Mouse (Mus musculus) E14TG2a.4 (cell line): Measurements from ENCODE around the gene Mafb.

Experiments used
- H3K27me3 ChIP-seq: 2 replicates; pipeline ENCODE4 v1.6.1; 2014; ENCODE audit warnings: low read length, control low read depth; ENCODE audit not compliant: insufficient read depth
- H3K36me3 ChIP-seq: 2 replicates; pipeline ENCODE4 v1.6.1; 2014; ENCODE audit warnings: low read length, control low read depth; ENCODE audit not compliant: insufficient read depth
- H3K4me1 ChIP-seq: replicated peaks from 2 replicates; pipeline ENCODE4 v1.6.1; 2014; ENCODE audit warnings: low read depth, low read length, control low read depth
- H3K4me3 ChIP-seq: replicated peaks from 2 replicates; pipeline ENCODE4 v1.5.1; 2014; ENCODE audit warnings: mild to moderate bottlenecking, low read length
- H3K9me3 ChIP-seq: 2 replicates; pipeline ENCODE4 v1.6.1; 2014; ENCODE audit warnings: low read length, control low read depth
- CTCF ChIP-seq: conservative IDR thresholded peaks from 2 replicates; pipeline ENCODE4 v1.5.1; 2014; ENCODE audit warnings: low read length
- NANOG ChIP-seq: IDR thresholded peaks from 2 replicates; pipeline ENCODE4 v1.6.1; 2014; ENCODE audit warnings: borderline replicate concordance, low read length, mixed read lengths
- POU5F1 ChIP-seq: IDR thresholded peaks from 2 replicates; pipeline ENCODE4 v1.6.1; 2014; ENCODE audit warnings: low read length, borderline replicate concordance

Gene Mafb

GRCm38 (mm10) chr2:160366980-160367338 is at the start of gene Mafb:
Mafb (minus strand) TSS chr2:160367065.
- Histone ChIP-seq H3K4me1 (peaks cover 51% of the 10 kb centered on the region), H3K27me3 (peaks cover 99% of the 10 kb centered on the region), H3K36me3 (no peaks in the 10 kb centered on the region), H3K4me3 (peak within 1 kb of the TSS; percentile 77), H3K9me3 (peaks cover 11% of the 10 kb centered on the region)
- TF ChIP-seq POU5F1 (no peak), CTCF (no peak), NANOG (no peak)

GRCm38 (mm10) chr2:160415161-160415560 is 48.3 kb upstream of the Mafb start:
- Histone ChIP-seq H3K9me3 (no peaks in the 10 kb centered on the region), H3K27me3 (peaks cover 17% of the 10 kb centered on the region), H3K4me3 (no peak overlapping the region), H3K4me1 (peaks cover 19% of the 10 kb centered on the region), H3K36me3 (no peaks in the 10 kb centered on the region)
- TF ChIP-seq NANOG: no peak
- TF ChIP-seq CTCF: no peak
- TF ChIP-seq POU5F1: no peak

GRCm38 (mm10) chr2:160414736-160415135 is 47.9 kb upstream of the Mafb start:
- peaks cover 19% of the 10 kb centered on the region for H3K4me1 ChIP-seq
- H3K36me3 ChIP-seq: no peaks in the 10 kb centered on the region
- TF ChIP-seq POU5F1 (no peak), CTCF (no peak), NANOG (no peak)
- H3K27me3 ChIP-seq: peaks cover 17% of the 10 kb centered on the region
- no peak overlapping the region for H3K4me3 ChIP-seq
- no peaks in the 10 kb centered on the region for H3K9me3 ChIP-seq

- peaks cover 15% of the 10 kb centered on the region for H3K4me1 ChIP-seq
- H3K9me3 ChIP-seq: no peaks in the 10 kb centered on the region
- H3K36me3 ChIP-seq: no peaks in the 10 kb centered on the region
- TF ChIP-seq POU5F1: no peak
- TF ChIP-seq CTCF: peak; percentile 34
- H3K27me3 ChIP-seq: peaks cover 16% of the 10 kb centered on the region
- no peak overlapping the region for H3K4me3 ChIP-seq
These were observed 47.1 kb upstream of the Mafb start for GRCm38 (mm10) chr2:160413982-160414381.

- Histone ChIP-seq H3K4me1 (peaks cover 15% of the 10 kb centered on the region), H3K4me3 (no peak overlapping the region), H3K27me3 (peaks cover 12% of the 10 kb centered on the region), H3K36me3 (no peaks in the 10 kb centered on the region), H3K9me3 (no peaks in the 10 kb centered on the region)
- TF ChIP-seq CTCF: no peak
- no peak for TF ChIP-seq NANOG
- TF ChIP-seq POU5F1: no peak
These were observed 46.2 kb upstream of the Mafb start for GRCm38 (mm10) chr2:160413055-160413454.

- Histone ChIP-seq H3K36me3 (no peaks in the 10 kb centered on the region), H3K4me3 (no peak overlapping the region), H3K9me3 (no peaks in the 10 kb centered on the region), H3K4me1 (peaks cover 15% of the 10 kb centered on the region), H3K27me3 (peaks cover 12% of the 10 kb centered on the region)
- TF ChIP-seq NANOG (no peak), POU5F1 (no peak), CTCF (no peak)
These were observed 44.6 kb upstream of the Mafb start for GRCm38 (mm10) chr2:160411431-160411830.

- no peak overlapping the region for H3K4me3 ChIP-seq
- H3K36me3 ChIP-seq: no peaks in the 10 kb centered on the region
- no peaks in the 10 kb centered on the region for H3K9me3 ChIP-seq
- peaks cover 11% of the 10 kb centered on the region for H3K27me3 ChIP-seq
- H3K4me1 ChIP-seq: no peaks in the 10 kb centered on the region
- no peak for TF ChIP-seq NANOG
- TF ChIP-seq CTCF: 0 out of 2 replicates have a peak, but pooled peaks have one; percentile 9
These were observed 40.9 kb upstream of the Mafb start for GRCm38 (mm10) chr2:160407720-160408119.

- no peaks in the 10 kb centered on the region for H3K9me3 ChIP-seq
- no peak overlapping the region for H3K4me3 ChIP-seq
- no peaks in the 10 kb centered on the region for H3K36me3 ChIP-seq
- H3K4me1 ChIP-seq: peaks cover 16% of the 10 kb centered on the region
- TF ChIP-seq CTCF: no peak
- TF ChIP-seq POU5F1: no peak
- no peak for TF ChIP-seq NANOG
- peaks cover 12% of the 10 kb centered on the region; the same call in 1 of the 2 replicates for H3K27me3 ChIP-seq
These were observed 30.9 kb upstream of the Mafb start for GRCm38 (mm10) chr2:160397747-160398146.

GRCm38 (mm10) chr2:160394735-160395134 is 27.9 kb upstream of the Mafb start:
- Histone ChIP-seq H3K4me3 (no peak overlapping the region), H3K36me3 (no peaks in the 10 kb centered on the region), H3K27me3 (peaks cover 27% of the 10 kb centered on the region), H3K4me1 (peaks cover 16% of the 10 kb centered on the region), H3K9me3 (no peaks in the 10 kb centered on the region)
- no peak for TF ChIP-seq CTCF
